Mouse (Mus musculus): ENCODE measurements around the gene Aldh16a1. TPM values are rescaled to one million over a fixed set of nuclear protein-coding genes. Genes with fewer than 3 reads are reported as not detected.
"Not testable (repeated sequence)": the region's sequence is repeated elsewhere in the genome, so short reads cannot be mapped to it uniquely, and the experiment has no call there.

Aldh16a1 gene
- polyA plus RNA-seq, 1 experiment from 2014 or later, result 24.1 TPM

GRCm38 (mm10) chr7:45174567-45175280 lies 20.3 kb upstream of the Aldh16a1 start:
- peak overlapping the region; percentile 10; the same call in 1 of the 2 replicates for H3K4me2 ChIP-seq (ENCODE audit: low read length)
- WGBS, result 3% methylated on average over 28 of the region's 29 CpGs

GRCm38 (mm10) chr7:45173772-45174171 lies 19.4 kb upstream of the Aldh16a1 start:
- H3K4me2 ChIP-seq (ENCODE audit: low read length); H3K4me3 ChIP-seq (replicated peaks; ENCODE audit: low read depth, low read length); H3K4me1 ChIP-seq (ENCODE audit: control insufficient read depth, insufficient read depth, low read length); DNase-seq; H3K9me3 ChIP-seq (ENCODE audit: control insufficient read depth, low read length); H3K36me3 ChIP-seq (ENCODE audit: control insufficient read depth, insufficient read depth, low read length); H3K27ac ChIP-seq (replicated peaks; ENCODE audit: low read depth, low read length); ATAC-seq (ENCODE audit: low FRiP score, low TSS enrichment); H3K9ac ChIP-seq (replicated peaks; ENCODE audit: low read length): not testable (repeated sequence)
- WGBS, result 68% methylated on average over 1 of the region's 1 CpGs
- H3K27me3 ChIP-seq (ENCODE audit: control insufficient read depth, insufficient read depth, low read length), result peaks cover 58% of the 10 kb centered on the region

More at GRCm38 (mm10) chr7:45174567-45175280, 20.3 kb upstream of the Aldh16a1 start:
- no peak overlapping the region for H3K27ac ChIP-seq (replicated peaks; ENCODE audit: low read depth, low read length)
- H3K4me3 ChIP-seq (replicated peaks; ENCODE audit: low read depth, low read length), result no peak overlapping the region; the same call in 1 of the 2 replicates
- no peaks in the 10 kb centered on the region for H3K36me3 ChIP-seq (ENCODE audit: control insufficient read depth, insufficient read depth, low read length)
- H3K27me3 ChIP-seq (ENCODE audit: control insufficient read depth, insufficient read depth, low read length), result peaks cover 60% of the 10 kb centered on the region
- H3K4me1 ChIP-seq (ENCODE audit: control insufficient read depth, insufficient read depth, low read length), result 0 out of 2 replicates have a peak, but pooled peaks cover 3% of the 10 kb centered on the region
- no peak for ATAC-seq (ENCODE audit: low FRiP score, low TSS enrichment)
- no peaks in the 10 kb centered on the region for H3K9me3 ChIP-seq (ENCODE audit: control insufficient read depth, low read length)
- H3K9ac ChIP-seq (replicated peaks; ENCODE audit: low read length), result no peak overlapping the region
- peak; percentile 27 for DNase-seq

GRCm38 (mm10) chr7:45172974-45173373 lies 18.6 kb upstream of the Aldh16a1 start:
- Histone ChIP-seq H3K9me3 (ENCODE audit: control insufficient read depth, low read length) (no peaks in the 10 kb centered on the region), H3K36me3 (ENCODE audit: control insufficient read depth, insufficient read depth, low read length) (no peaks in the 10 kb centered on the region), H3K9ac (replicated peaks; ENCODE audit: low read length) (no peak overlapping the region), H3K27ac (replicated peaks; ENCODE audit: low read depth, low read length) (no peak overlapping the region), H3K4me3 (replicated peaks; ENCODE audit: low read depth, low read length) (no peak overlapping the region), H3K4me2 (ENCODE audit: low read length) (no peak overlapping the region), H3K27me3 (ENCODE audit: control insufficient read depth, insufficient read depth, low read length) (peaks cover 58% of the 10 kb centered on the region), H3K4me1 (ENCODE audit: control insufficient read depth, insufficient read depth, low read length) (peaks cover 6% of the 10 kb centered on the region; the same call in 1 of the 2 replicates)
- DNase-seq (no peak), ATAC-seq (ENCODE audit: low FRiP score, low TSS enrichment) (no peak)
- WGBS, result 65% methylated on average over 7 of the region's 7 CpGs

DNA sequence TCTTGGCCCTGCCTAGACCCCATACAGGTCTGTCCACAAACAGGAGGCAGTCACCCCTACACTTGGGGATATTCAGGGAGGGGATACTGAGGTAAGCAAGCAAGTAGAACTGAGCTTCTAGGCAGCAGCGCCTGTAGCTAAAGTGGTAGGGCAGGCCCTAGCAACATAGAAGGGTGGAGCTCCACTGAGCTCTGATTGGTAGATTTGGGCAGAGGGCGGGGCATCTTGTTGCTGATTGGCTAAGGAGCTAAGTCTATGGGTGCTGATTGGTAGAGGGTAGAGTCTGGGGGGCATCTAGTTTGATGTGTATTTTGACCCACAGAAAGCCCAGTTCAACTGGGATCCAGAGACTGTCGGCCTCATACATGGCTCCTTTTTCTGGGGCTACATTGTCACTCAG lies 15.1 kb upstream of the Aldh16a1 start:
- no peak for DNase-seq
- no peak overlapping the region for H3K4me2 ChIP-seq (ENCODE audit: low read length)
- no peaks in the 10 kb centered on the region for H3K9me3 ChIP-seq (ENCODE audit: control insufficient read depth, low read length)
- H3K4me3 ChIP-seq (replicated peaks; ENCODE audit: low read depth, low read length), result no peak overlapping the region
- peaks cover 6% of the 10 kb centered on the region; the same call in 1 of the 2 replicates for H3K4me1 ChIP-seq (ENCODE audit: control insufficient read depth, insufficient read depth, low read length)
- no peak for ATAC-seq (ENCODE audit: low FRiP score, low TSS enrichment)
- peaks cover 58% of the 10 kb centered on the region for H3K27me3 ChIP-seq (ENCODE audit: control insufficient read depth, insufficient read depth, low read length)
- no peak overlapping the region for H3K27ac ChIP-seq (replicated peaks; ENCODE audit: low read depth, low read length)
- H3K36me3 ChIP-seq (ENCODE audit: control insufficient read depth, insufficient read depth, low read length), result no peaks in the 10 kb centered on the region
- 94% methylated on average over 3 of the region's 3 CpGs for WGBS
- no peak overlapping the region for H3K9ac ChIP-seq (replicated peaks; ENCODE audit: low read length)

GRCm38 (mm10) chr7:45168656-45169055 lies 14.3 kb upstream of the Aldh16a1 start:
- WGBS, result 3% methylated on average over 24 of the region's 24 CpGs
- H3K9me3 ChIP-seq (ENCODE audit: control insufficient read depth, low read length), result no peaks in the 10 kb centered on the region
- H3K27me3 ChIP-seq (ENCODE audit: control insufficient read depth, insufficient read depth, low read length), result peaks cover 59% of the 10 kb centered on the region
- H3K4me1 ChIP-seq (ENCODE audit: control insufficient read depth, insufficient read depth, low read length), result peaks cover 9% of the 10 kb centered on the region
- H3K36me3 ChIP-seq (ENCODE audit: control insufficient read depth, insufficient read depth, low read length), result no peaks in the 10 kb centered on the region
- peak overlapping the region; percentile 24; the same call in 1 of the 2 replicates for H3K4me2 ChIP-seq (ENCODE audit: low read length)
- no peak overlapping the region for H3K9ac ChIP-seq (replicated peaks; ENCODE audit: low read length)
- 0 out of 2 replicates have a peak overlapping the region, but pooled peaks have one; percentile 5 for H3K4me3 ChIP-seq (replicated peaks; ENCODE audit: low read depth, low read length)
- no peak for DNase-seq
- no peak overlapping the region for H3K27ac ChIP-seq (replicated peaks; ENCODE audit: low read depth, low read length)
- no peak for ATAC-seq (ENCODE audit: low FRiP score, low TSS enrichment)

GRCm38 (mm10) chr7:45167761-45168445 lies 13.5 kb upstream of the Aldh16a1 start:
- peak overlapping the region; percentile 31; the same call in 1 of the 2 replicates for H3K9ac ChIP-seq (replicated peaks; ENCODE audit: low read length)
- peak; percentile 46 for DNase-seq

GRCm38 (mm10) chr7:45166950-45167401 lies 12.6 kb upstream of the Aldh16a1 start:
- Histone ChIP-seq H3K4me1 (ENCODE audit: control insufficient read depth, insufficient read depth, low read length) (peaks cover 18% of the 10 kb centered on the region), H3K27me3 (ENCODE audit: control insufficient read depth, insufficient read depth, low read length) (peaks cover 66% of the 10 kb centered on the region), H3K4me2 (ENCODE audit: low read length) (no peak overlapping the region), H3K9me3 (ENCODE audit: control insufficient read depth, low read length) (no peaks in the 10 kb centered on the region), H3K4me3 (replicated peaks; ENCODE audit: low read depth, low read length) (no peak overlapping the region), H3K9ac (replicated peaks; ENCODE audit: low read length) (no peak overlapping the region; the same call in 1 of the 2 replicates), H3K36me3 (ENCODE audit: control insufficient read depth, insufficient read depth, low read length) (no peaks in the 10 kb centered on the region), H3K27ac (replicated peaks; ENCODE audit: low read depth, low read length) (no peak overlapping the region)
- ATAC-seq (ENCODE audit: low FRiP score, low TSS enrichment) (no peak), DNase-seq (no peak)
- 25% methylated on average over 9 of the region's 10 CpGs for WGBS

More at GRCm38 (mm10) chr7:45167761-45168445, 13.5 kb upstream of the Aldh16a1 start:
- Histone ChIP-seq H3K4me3 (replicated peaks; ENCODE audit: low read depth, low read length) (no peak overlapping the region), H3K27me3 (ENCODE audit: control insufficient read depth, insufficient read depth, low read length) (peaks cover 66% of the 10 kb centered on the region), H3K4me2 (ENCODE audit: low read length) (peak overlapping the region; percentile 21), H3K9me3 (ENCODE audit: control insufficient read depth, low read length) (no peaks in the 10 kb centered on the region), H3K36me3 (ENCODE audit: control insufficient read depth, insufficient read depth, low read length) (no peaks in the 10 kb centered on the region), H3K4me1 (ENCODE audit: control insufficient read depth, insufficient read depth, low read length) (peaks cover 11% of the 10 kb centered on the region), H3K27ac (replicated peaks; ENCODE audit: low read depth, low read length) (no peak overlapping the region)
- WGBS, result under 1% methylated on average over 19 of the region's 19 CpGs
- ATAC-seq (ENCODE audit: low FRiP score, low TSS enrichment), result no peak

DNA sequence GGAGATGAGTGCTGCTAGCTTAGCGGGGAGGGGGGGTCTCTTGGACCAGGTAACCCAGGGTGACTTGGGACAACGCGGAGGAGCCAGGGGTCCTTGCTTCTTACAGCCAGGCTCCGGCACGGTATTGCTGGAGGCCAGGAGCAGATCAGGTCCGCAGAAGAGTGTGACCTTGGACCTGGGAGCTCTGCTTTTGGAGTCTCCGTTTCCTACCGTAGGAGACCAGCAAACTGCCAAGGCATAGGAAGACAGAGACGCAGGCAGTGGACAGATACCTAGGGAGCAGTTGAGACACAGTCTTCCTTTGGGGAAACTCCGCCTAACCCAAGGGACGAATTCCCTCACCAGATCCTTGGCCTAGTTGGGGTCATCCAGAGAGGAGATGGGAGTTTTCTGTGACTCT lies 11.3 kb upstream of the Aldh16a1 start:
- Histone ChIP-seq H3K9me3 (ENCODE audit: control insufficient read depth, low read length) (no peaks in the 10 kb centered on the region), H3K4me3 (replicated peaks; ENCODE audit: low read depth, low read length) (no peak overlapping the region), H3K27me3 (ENCODE audit: control insufficient read depth, insufficient read depth, low read length) (peaks cover 66% of the 10 kb centered on the region), H3K4me1 (ENCODE audit: control insufficient read depth, insufficient read depth, low read length) (peaks cover 18% of the 10 kb centered on the region), H3K4me2 (ENCODE audit: low read length) (no peak overlapping the region), H3K27ac (replicated peaks; ENCODE audit: low read depth, low read length) (no peak overlapping the region), H3K36me3 (ENCODE audit: control insufficient read depth, insufficient read depth, low read length) (0 out of 2 replicates have a peak, but pooled peaks cover under 1% of the 10 kb centered on the region), H3K9ac (replicated peaks; ENCODE audit: low read length) (no peak overlapping the region)
- ATAC-seq (ENCODE audit: low FRiP score, low TSS enrichment), result no peak
- 48% methylated on average over 11 of the region's 11 CpGs for WGBS
- no peak for DNase-seq

Data from midbrain, embryonic 14.5 days (tissue).